Mouse (Mus musculus): Measurements from ENCODE around the gene Cldn4.

Gene Cldn4

GRCm38 (mm10) chr5:134946857-134947255, at the start of gene Cldn4:
TSS of gene Cldn4 (minus strand) at chr5:134946934.
- WGBS, result 35% methylated on average over 11 of the region's 11 CpGs

- WGBS, result 75% methylated on average over 5 of the region's 5 CpGs
Observed at GRCm38 (mm10) chr5:134992566-134992965, 45.8 kb upstream of the Cldn4 start.

GRCm38 (mm10) chr5:134989741-134990140, 43.0 kb upstream of the Cldn4 start:
- 66% methylated on average over 6 of the region's 6 CpGs for WGBS

GRCm38 (mm10) chr5:134989166-134989565, 42.4 kb upstream of the Cldn4 start:
- 79% methylated on average over 11 of the region's 11 CpGs for WGBS

GRCm38 (mm10) chr5:134986298-134987268, 39.8 kb upstream of the Cldn4 start:
- 5% methylated on average over 79 of the region's 79 CpGs for WGBS

GRCm38 (mm10) chr5:134985633-134986297, 39.0 kb upstream of the Cldn4 start, which contains the start of gene Cldn3:
TSS of gene Cldn3 (plus strand) at chr5:134986214.
- 1% methylated on average over 25 of the region's 25 CpGs for WGBS

GRCm38 (mm10) chr5:134983771-134984170, 37.0 kb upstream of the Cldn4 start:
- 50% methylated on average over 3 of the region's 3 CpGs for WGBS

- 91% methylated on average over 1 of the region's 1 CpGs for WGBS
Observed at GRCm38 (mm10) chr5:134983111-134983510, 36.4 kb upstream of the Cldn4 start.

GRCm38 (mm10) chr5:134981149-134981548, 34.4 kb upstream of the Cldn4 start:
- 73% methylated on average over 10 of the region's 10 CpGs for WGBS

GRCm38 (mm10) chr5:134977837-134978236, 31.1 kb upstream of the Cldn4 start:
- 88% methylated on average over 4 of the region's 4 CpGs for WGBS

GRCm38 (mm10) chr5:134976577-134977250, 30.0 kb upstream of the Cldn4 start:
- 82% methylated on average over 14 of the region's 14 CpGs for WGBS

GRCm38 (mm10) chr5:134976164-134976563, 29.4 kb upstream of the Cldn4 start:
- WGBS, result 90% methylated on average over 2 of the region's 2 CpGs

GRCm38 (mm10) chr5:134974921-134975320, 28.2 kb upstream of the Cldn4 start:
- WGBS, result 73% methylated on average over 2 of the region's 2 CpGs

- 68% methylated on average over 7 of the region's 7 CpGs for WGBS
Observed at GRCm38 (mm10) chr5:134974294-134974693, 27.6 kb upstream of the Cldn4 start.

- 93% methylated on average over 7 of the region's 7 CpGs for WGBS
Observed at GRCm38 (mm10) chr5:134973526-134973925, 26.8 kb upstream of the Cldn4 start.

GRCm38 (mm10) chr5:134970671-134971070, 23.9 kb upstream of the Cldn4 start:
- 86% methylated on average over 8 of the region's 8 CpGs for WGBS

- WGBS, result 84% methylated on average over 20 of the region's 20 CpGs
Observed at GRCm38 (mm10) chr5:134967164-134967944, 20.6 kb upstream of the Cldn4 start.

- 9% methylated on average over 33 of the region's 33 CpGs for WGBS
Observed at GRCm38 (mm10) chr5:134965852-134966821, 19.4 kb upstream of the Cldn4 start.

GRCm38 (mm10) chr5:134965473-134965851, 18.7 kb upstream of the Cldn4 start:
- WGBS, result 8% methylated on average over 10 of the region's 10 CpGs

- 39% methylated on average over 5 of the region's 5 CpGs for WGBS
Observed at GRCm38 (mm10) chr5:134963546-134963945, 16.8 kb upstream of the Cldn4 start.
